Mouse (Mus musculus): Measurements from ENCODE around the gene Atl3. TPM values are rescaled to one million over a fixed set of nuclear protein-coding genes. Genes with fewer than 3 reads are reported as not detected.
"Not testable (repeated sequence)": the region's sequence is repeated elsewhere in the genome, so short reads cannot be mapped to it uniquely, and the experiment has no call there.

Atl3 gene
- total RNA-seq (2022) = 10 to 100 TPM; 24.8 to 27.1 (median 26.2) TPM

DNA sequence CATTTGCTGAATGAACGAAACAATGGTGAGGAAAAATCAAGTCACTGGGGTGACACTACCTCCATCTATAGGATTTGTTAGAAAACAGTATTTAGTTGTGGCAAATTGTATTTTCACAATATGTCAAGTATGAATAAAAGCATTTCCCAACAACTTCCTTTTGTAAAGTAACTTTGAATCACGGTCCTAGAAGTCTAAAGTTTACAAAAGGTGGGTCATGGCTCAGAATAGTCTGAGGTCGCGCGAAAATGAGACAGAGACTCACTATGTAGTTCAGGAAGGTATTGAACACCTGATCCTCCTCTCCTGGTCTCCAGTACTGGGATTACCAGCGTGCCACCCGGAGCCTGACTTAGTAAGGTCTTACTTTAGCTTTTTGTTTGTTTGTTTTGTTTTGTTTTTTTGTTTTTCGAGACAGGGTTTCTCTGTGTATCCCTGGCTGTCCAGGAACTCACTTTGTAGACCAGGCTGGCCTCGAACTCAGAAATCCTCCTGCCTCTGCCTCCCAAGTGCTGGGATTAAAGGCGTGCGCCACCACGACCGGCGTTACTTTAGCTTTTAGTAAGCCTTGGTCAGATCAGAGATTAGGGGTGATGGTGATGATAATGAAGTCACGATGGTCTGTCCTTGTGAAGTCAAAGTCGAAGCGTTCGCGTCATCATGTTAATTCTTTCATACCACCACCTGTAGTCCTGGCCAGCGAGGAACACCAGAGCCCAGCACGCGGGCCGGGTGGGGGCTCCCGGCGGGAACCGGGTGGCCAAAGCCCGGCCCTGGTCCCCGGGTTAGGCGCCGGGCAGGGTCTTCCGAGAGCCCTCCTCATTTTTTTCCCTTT lies at the start of gene Atl3:
Atl3 (plus strand) TSS at position 689 of the 835 bp plus-strand sequence.
- DNase-seq (ENCODE audit: low spot score in 2 of 2) = no peak

DNA sequence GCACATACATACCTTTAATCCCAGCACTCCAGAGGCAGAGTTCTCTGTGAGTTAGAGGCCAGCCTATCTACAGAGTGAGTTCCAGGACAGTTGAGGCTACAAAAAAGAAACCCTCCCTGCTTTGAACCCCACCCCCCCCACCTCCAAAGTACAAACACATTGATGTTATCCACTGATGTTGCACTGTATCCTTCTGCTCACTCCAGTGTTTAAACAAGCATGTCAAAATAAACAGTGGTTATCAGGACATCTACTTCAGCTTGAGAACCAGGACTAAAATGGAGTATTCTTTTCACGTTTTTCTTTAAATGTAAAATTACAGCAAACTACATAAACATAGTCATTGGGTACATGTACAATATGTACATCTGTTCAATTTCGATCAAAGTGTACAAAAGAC lies 48.7 kb upstream of the Atl3 start:
- DNase-seq (ENCODE audit: low spot score in 2 of 2) = no peak

DNA sequence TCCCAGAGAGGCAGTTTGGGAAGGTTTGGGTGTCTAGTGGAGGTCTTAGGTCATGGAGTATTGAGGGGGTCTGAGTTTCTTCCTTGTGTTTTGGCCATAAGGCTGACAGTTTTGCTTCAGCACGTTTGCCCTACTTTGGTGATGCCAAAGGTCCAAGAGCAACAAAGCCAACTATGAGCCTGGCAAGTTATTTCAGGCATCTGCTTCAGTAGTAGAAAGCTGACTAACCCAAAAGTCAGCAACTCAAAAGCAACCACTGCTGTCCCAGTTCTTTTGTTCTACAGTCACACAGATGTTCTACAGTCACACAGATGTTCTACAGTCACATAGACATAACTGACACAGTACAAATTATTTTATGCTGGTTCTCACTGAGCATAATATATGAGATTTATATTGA lies 48.2 kb upstream of the Atl3 start:
- DNase-seq (ENCODE audit: low spot score in 2 of 2) = no peak

DNA sequence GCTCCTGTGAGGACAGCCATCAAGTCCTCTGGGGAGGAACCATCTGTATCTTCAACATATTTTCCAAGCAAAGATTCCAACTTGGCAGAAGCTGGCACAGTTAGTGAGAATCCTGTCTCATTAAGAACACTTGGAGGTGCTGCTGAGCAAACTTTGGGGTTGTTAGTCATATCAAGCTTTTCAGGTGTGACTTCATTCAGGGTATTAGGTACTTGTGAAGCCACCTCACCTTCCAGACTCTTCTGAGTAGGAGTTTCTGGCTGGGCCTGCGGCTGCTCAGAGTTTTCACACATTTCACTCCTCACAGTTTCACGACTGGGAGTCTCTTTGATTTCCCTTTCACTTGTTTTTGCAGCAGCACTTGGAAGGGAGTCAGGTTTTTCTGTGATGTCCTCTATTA lies 37.0 kb upstream of the Atl3 start:
- no peak for DNase-seq (ENCODE audit: low spot score in 2 of 2)

DNA sequence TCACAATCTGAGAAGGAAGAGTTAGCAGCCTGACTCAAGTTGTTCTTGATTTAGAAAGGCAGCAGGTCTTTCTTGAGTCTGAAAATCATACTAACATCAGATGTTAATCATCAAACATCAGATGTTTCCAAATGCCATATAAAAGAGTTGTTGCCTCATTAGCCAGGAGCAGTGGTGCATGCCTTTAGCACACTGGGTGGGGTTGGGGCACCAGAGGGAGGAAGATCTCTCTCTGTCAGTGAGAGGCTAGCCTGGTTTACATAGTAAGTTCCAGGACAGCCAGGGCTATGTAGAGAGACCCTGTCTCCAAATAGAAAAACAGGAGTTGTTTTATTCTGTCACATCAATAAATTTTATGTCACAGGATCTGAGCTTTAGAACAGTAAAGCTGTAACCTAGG lies 34.9 kb upstream of the Atl3 start:
- DNase-seq (ENCODE audit: low spot score in 2 of 2) = no peak

DNA sequence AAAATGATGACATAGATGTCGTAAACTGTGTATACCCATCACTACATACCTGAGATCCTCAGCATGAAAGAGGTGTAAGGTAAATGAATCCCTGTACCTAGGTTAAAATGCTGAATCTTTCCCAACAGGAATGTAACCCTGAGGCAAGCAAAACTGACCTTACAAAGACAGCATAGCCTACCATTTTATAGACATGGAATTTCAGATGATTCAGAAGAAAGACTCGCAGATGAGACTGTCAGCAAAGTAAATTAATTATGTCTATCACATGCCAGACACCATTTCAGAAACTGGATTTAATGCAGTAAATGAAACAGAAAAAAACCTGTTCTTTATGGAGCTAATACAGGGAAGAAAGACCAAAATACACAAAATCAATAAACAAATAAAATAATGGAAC lies 34.5 kb upstream of the Atl3 start:
- DNase-seq (ENCODE audit: low spot score in 2 of 2) = no peak

DNA sequence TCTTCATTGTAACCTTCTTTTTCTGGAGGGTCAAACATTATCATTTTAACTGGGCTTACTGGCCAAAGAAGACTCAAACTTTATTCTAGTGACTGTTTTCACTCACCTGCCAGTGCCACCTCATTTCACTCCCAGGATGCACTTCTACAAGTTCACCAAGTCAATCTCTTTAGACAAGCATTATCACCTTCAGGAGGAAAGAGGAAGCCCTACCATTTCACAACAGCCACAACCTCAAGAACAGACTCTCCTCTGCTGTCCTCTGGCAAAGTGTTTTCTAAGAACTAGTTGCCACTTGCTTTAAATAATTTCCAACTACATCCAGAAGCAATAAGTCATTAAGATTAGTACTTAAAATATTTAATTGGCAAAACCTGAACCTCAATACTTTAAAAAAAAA lies 25.9 kb upstream of the Atl3 start:
- no peak for DNase-seq (ENCODE audit: low spot score in 2 of 2)

DNA sequence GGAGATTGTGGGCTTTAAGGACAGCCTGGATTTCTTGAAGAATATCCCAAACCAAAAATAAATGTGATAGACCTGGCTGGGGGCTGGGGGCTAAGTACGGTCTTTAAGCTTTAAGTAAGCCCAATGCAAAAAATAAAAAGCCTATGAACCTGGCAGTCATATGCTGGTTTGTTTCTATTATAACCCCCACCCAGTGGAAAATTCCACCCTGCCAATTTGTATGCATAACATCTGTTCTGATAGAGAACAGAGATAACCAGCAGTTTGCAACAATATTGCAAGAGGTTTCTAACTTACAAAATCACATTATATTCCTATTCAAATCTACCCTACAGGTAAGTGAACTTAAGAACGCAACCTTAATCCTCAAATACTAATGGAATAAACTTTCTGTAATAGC lies 23.2 kb upstream of the Atl3 start:
- DNase-seq (ENCODE audit: low spot score in 2 of 2) = no peak

DNA sequence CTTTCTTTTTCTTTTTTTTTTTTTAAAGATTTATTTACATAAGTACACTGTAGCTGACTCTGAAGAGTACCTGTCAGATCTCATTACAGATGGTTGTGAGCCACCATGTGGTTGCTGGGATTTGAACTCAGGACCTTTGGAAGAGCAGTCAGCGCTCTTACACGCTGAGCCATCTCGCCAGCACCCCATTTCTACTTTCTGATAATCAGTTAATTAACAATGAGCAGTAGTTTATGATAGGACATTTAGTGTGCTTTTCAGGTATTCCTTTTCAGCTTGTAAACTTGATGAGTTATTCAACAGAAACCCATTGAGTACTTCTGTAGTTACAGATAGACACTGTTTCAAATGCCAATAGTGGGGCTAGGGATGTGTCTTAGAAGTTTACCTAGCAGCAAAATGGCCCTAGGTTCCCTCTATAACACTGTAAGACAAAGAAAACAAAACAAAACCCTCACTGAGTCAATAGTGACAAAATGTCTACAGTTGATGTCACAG lies 14.0 kb upstream of the Atl3 start:
- no peak for DNase-seq (ENCODE audit: low spot score in 2 of 2)

DNA sequence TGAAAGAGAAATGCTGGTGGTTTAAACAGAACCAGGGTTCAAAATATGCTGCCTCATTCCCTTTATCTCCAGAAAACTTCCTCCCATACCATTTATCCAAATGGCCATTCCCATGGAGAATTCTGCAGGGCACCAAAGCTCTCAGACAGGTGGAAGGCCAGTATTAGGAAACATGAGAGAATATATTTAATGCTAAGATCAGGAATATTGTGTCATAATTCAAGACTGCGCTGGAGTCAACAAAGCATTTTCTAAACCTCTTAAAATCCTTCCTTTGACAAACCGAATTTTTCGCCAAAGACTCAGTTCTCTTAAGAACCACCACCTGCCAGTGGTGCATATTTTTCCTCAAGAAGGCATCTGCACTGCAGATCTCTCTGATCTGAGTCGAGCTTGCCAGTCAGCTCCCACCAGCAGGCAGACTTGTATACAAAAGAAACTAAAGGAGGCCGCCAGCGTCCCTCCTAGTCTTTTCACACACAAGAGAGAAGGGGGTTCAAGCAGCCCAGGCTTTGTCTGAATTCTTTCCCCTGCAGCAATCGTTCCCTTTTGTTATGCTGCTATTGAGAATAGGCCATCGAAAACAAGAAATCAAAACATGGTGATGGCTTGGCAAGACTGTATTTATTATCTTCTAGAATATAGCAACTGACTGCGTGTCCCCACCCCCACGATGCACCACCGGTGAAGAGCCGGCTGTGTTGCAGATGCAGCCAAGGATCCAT lies 12.1 kb upstream of the Atl3 start:
- DNase-seq (ENCODE audit: low spot score in 2 of 2) = peak; percentile 38 to 48

DNA sequence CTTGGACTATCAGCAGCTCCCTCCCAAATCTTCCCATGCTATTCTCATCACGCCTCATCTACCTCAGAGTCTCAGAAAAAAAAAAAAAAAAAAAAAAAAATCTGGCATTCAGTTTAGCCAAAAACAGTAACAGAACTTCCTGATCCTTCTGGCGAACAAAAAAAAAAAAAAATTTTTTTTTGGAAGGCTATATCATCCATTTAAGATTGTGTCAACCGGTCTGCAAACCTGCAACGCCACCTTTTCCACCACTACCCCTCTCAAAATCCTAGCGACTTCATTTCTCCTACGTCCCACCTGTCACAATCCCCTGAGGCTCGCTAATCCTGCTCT lies 11.6 kb upstream of the Atl3 start:
- no peak for DNase-seq (ENCODE audit: low spot score in 2 of 2)

DNA sequence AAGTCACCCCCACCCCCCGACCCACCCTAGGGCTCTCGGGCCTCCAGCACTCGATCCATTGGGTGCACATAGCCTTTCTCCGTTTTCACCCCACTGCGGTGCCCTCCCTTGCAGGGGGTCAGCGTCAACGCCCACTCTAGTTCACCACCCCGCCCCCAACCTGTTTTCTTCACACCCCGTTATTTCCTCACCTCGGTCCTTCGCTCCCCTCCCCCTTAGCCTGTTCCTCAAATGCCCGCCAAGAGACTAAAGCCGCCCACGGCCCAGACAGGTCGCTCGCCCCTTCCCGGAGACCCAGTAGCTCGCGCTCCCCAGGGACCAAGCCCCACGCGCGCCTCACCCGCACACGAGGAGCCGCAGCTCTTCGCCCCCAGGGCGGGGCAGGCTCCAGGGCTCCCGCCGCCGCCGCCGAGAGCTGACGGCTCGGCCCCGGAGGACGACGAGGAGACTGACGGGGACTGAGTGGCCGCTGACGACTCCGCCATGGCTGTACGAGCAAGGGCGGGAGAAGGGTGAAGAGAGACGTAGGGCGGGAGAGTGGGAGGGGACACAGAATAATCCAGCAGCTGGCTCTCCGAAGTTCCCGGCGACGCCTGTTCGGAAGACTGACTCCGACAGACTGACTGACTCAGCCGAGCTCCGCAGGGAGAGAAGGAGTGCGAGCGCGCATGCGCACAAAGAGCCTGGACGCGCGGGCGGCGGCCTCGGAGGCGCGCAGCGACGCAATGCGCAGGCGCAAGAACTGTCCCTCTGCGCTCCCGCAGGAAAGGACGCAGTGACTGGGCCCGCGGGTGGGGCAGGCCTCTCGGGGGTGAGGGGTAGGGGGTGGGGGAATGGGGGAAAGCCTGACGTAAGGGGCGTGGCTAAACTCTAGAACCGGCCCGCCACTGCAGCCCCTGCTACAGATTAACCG lies 11.0 kb upstream of the Atl3 start, which contains the start of gene Rtn3:
Rtn3 (minus strand) TSS at position 683 of the 913 bp plus-strand sequence.
- peak; percentile 96 to 98 for DNase-seq (ENCODE audit: low spot score in 2 of 2)

DNA sequence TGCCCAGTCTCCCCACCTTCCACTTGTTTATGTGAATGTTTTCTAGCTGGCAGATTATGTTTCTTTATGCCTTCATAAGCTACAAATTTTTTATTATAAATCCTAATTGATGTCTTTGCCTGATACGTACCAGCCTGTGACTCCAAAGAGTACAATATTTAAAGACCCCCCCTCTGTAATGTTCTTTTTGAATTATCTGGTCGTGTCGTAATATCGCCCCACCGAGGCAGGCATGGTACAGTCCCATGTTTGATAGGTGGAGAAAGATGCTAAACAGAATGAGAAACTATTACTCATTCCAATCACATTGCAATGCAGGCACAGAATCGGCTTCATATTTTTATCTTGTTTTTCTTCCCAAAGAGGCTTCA lies 10.3 kb upstream of the Atl3 start:
- DNase-seq (ENCODE audit: low spot score in 2 of 2) = peak in 1 of 2 experiments; percentile 74

DNA sequence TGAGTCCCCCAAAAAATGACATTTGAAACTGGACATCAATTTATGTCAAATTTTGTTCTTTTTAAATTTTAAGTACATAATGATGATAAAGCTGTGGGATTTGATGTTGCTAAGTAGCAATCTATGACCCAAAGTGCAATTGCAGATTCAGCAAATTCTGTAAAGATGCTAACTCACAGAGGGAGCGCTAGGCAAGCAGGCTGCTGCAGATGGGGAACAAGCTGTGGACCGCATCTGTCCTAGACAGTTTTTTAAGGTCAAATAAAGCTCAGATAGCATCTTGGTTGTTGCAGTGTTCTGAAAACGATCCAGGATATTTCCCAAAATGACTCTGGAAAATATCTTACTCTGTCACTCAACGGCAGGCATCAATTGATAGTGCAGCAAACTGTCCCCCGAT lies 9.8 kb upstream of the Atl3 start:
- peak; percentile 35 to 40 for DNase-seq (ENCODE audit: low spot score in 2 of 2)

DNA sequence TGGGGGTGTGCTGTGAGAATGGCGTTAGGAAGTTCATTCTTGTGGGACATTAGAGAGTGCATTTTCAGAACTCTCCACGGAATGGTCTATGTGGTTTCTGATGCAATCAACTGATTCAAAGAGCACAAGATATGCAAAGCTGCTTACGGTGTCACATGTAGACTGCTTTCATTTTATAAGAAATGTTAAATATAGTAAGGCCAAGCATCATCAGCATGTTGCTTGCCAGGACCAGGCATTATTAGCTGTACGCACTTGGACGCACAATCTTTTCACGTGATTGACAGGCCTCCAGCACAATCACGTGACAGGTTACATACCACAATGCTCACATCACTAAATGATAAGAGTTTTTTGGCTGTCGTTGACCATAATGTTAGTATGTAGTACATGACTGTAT lies 6.2 kb upstream of the Atl3 start:
- no peak for DNase-seq (ENCODE audit: low spot score in 2 of 2)

DNA sequence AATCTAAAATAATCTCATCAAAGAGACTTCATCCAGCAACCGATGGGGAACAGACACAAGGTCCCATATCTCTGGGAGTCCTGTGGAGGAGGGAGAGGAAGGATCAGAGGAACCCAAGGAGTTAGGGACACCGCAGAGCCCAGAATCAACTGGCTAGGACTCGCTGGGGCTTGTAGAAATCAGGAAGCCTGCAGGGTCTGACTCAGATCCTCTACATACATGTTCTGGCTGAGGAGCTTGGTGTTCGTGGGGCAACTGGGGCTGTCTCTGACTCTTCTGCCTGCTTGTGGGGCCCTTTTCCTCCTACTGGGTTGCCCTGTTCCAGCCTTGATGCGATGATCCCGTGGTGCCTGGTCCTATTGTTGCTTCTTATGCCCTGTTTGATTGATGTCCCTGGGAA lies 1.9 kb upstream of the Atl3 start:
- no peak for DNase-seq (ENCODE audit: low spot score in 2 of 2)

DNA sequence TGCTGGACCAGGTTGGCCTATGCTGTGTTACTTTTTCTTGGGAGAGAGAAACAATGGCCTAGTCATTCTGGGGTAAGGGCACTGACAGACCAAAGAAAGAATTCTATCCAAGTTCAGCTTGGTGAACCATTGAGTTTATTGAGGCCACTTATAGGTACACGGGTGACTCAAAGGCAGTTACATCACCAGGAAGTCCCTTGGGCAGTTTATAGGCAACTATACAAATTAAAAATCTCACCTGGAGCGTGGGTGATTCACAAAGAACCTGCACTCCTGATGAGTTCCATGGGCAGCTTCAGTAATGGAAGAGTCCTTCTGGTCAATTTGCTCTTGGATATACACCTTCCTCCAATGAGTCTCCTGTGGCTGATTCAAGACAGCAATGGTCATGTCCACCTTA lies 1.2 kb upstream of the Atl3 start:
- no peak for DNase-seq (ENCODE audit: low spot score in 2 of 2)

DNA sequence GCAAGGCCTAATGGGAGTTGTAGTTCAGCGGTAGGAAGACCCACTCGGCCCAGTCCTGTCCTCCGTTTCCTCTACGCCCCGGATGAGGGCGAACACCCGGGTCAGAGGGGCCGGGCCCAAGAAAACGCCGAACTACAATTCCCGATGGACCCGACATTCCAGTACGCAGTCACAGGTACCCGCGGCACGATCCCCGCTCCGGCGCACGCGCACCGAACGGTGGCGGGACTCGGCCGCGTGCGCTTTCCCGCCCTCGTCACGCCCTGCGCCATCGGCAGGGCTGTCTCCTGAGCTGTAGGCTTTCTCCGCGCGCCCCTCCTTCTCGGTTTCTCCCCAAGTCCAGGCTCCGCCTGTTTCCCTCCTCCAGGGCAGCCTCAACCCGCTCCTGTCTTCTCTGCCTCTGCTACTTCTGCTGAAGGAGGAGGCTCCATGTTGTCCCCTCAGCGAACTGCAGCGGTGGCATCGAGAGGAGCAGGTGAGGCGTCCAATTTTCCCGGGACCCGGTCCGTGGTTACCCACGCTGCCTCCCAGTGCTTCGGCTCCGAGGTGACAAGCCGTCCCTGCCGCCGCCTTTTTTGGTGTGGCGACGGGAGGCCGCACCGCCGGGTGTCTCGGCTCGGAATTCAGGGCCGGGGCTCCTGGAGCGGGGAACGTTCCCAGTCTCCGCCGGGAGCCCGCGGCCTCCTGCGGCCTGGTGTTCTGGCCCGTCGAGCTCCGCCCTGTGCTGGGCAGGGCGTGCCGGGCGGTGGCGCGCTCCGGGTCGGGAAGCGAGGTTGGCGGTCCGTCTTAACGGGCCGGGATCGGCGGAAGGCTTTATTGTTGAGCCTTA lies 561 bp downstream of the Atl3 start:
- peak; percentile 96 to 97 for DNase-seq (ENCODE audit: low spot score in 2 of 2)

DNA sequence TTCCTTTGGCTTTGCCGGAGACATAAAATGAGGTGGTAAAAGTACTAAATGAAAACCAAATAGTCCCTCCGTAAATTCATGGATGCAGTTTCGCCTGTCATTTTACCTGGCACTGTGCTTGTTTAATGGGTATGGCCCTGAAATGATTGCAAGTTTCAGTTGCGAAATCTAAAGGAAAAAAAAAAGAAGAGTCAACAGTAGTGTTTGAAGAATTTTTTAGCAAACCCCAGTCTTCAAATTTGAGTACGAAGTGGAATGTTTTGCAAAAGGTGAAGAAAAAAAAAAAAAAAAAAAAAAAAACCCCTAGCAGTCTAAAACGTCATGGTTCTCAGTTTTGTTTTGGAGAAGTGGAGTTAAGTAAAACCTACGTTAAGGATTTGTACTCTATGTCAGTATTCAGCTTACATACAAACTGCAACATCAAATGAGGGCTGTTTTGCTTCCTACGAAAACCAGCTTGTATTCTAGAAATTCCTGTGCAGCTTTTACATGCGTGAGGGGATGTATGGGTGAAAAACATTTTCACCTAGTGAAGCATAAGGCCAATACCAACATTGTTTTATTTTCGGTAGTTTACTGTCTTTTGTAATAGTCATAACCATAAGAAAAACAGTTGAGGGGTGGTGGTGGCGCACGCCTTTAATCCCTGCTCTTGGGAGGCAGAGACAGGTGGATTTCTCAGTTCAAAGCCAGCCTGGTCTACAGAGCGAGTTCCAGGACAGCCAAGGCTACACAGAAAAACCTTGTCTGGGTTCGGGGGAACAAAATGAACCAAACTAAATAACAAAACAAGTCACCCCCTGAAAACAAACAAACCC lies 1.6 kb downstream of the Atl3 start:
- DNase-seq (ENCODE audit: low spot score in 2 of 2) = no peak

DNA sequence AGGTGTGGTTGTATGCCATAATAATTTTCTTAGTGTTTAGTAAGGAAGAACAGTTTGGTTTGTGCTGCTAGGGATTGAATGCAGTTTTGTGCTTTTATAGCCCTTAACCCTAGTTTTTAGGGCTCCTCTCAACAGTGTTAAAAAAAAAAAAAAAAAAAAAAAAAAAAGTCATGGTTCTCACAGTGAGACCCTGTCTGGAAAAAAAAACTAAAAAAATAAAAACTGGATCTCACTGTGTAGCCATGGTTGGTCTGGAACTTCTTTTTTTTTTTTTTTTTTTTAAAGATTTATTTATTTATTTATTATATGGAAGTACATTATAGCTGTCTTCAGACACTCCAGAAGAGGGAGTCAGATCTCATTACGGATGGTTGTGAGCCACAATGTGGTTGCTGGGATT lies 2.2 kb downstream of the Atl3 start:
- DNase-seq (ENCODE audit: low spot score in 2 of 2) = not testable (repeated sequence)
